Mouse (Mus musculus) adrenal gland, postnatal 14 days (tissue): ENCODE results near the gene Mpdu1. TPM values are rescaled to one million over a fixed set of nuclear protein-coding genes. Genes with fewer than 3 reads are reported as not detected.

ENCODE experiments used
- DNase-seq: peaks from one replicate; pipeline ENCODE4 v3.0.0; 2021; ENCODE audit warnings: mixed read lengths
- total RNA-seq: library from RNA; stranded (reverse); gene quantifications from 2 replicates; pipeline ENCODE4 v1.2.3, GENCODE M21; 2021

Mpdu1 gene
- total RNA-seq, 1 experiment from 2014 or later: 101 TPM

DNA sequence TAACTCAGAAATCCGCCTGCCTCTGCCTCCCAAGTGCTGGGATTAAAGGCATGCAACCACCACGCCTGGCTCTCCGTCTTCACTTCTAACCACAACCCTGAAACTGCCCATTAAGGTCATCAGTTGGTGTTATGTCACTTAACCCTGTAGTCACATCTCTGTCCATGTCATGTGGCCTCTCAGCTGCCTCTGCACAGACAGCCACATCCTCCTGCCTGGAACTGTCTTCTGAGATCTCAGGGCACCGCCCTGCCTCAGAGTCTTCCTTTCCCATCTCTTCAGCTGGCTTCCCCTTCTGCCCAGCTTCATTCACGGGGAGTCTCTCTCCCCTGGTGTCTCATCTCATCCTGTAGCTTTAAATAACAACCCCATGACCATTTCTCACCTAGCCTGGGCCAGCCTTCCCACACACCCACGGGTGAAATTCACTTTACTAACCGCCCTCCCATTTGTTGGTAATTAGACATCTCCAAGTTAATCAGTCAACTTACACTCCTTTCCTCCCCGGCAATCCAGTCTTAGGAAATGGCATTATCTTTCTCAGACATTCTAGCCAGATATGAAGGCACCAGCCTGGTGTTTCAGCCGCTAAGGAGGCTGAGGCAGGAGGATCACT, 29.9 kb upstream of the Mpdu1 start:
- DNase-seq: no peak

DNA sequence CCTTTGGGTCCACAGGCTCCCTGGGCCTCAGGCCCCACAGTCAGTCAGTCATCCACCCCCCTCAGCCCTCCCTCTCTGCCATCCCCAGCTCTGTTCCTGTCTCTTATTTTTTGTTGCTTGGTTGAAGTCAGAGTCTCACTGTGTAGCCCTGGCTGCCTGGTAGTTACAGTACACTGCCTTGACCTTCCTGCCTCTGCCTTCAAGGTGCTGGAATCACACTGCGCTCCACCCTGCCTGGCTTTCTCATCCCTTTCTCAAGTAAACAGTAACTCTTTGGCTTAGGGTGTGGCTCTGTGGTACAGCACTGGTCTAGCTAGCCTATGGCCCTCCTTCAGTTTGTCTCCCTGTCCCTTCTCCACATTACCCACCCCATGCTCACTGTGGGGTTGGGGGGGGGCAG, 27.4 kb upstream of the Mpdu1 start:
- DNase-seq: no peak

DNA sequence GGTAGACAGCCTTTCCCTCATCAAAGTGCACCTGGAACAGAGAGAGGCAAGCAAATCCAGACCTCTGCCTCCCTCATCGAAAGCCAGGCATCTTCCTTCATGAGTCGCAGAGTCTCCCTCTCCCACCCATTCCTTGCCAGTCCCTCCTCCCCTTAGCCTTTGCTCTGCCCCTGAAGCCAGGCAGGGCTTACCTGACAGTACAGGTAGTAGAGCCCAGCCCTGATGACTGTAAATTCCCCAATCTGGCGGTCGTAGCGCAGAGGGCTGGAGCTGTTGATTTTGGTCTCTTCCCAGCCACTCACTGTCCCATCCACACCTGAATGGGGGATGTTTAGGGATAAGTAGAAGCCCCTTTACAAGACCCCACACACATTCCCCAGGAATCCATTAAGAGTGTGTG, 24.6 kb upstream of the Mpdu1 start:
- DNase-seq: no peak

DNA sequence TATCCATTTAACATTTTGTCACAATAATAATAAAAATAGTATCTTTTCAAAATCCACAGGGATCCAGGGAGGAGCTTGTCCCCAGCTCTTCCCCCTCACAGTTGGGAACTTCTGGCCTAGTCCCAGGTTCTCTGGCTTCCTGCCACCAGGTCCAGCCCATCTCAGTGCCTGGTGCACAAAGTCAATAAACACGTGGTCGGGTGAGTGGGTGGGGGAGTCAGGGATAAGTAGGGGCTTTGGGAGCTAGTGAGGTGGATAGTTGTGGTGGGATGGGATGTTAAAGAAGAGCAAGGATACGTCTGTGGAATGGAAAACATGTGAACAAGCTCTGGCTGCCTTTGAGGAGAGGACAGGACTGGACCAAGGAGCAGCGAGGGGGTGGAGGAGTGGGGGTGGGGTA, 23.9 kb upstream of the Mpdu1 start:
- DNase-seq: peak; percentile 75

DNA sequence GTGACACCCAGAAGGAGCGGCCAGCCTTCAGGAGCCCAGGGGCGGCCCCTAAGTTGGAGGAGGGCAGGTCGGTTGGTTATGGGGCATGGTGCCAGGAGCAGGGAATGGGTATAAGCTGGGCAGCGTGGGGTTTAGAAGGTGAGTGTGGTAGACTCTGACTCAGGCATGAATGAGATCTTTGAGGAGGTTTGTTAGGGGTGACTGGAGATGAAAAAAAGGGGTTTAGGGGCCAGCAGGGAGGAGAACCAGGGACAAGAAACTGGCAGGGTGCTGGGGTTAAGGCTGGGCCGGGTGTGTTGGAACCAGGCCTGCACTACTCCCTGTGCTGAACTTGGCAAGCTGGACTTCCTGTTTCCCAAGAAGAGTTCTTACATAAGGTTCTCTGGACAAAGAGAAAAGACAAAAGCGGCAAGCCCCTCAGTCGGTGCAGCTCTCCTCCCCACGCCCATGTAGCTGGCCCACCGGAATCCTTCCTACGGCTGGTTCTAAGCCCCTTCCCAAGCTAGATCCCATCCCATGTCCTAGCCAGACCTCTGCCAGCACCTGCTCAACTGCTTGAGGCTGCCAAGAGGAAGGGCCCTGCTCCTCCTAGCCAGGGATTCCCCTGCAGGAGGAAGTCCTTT, 23.2 kb upstream of the Mpdu1 start, which contains the start of gene Tnfsf13:
Gene Tnfsf13, minus strand, starts transcription at position 259 of the 623 bp plus-strand sequence.
- DNase-seq: peak; percentile 82

DNA sequence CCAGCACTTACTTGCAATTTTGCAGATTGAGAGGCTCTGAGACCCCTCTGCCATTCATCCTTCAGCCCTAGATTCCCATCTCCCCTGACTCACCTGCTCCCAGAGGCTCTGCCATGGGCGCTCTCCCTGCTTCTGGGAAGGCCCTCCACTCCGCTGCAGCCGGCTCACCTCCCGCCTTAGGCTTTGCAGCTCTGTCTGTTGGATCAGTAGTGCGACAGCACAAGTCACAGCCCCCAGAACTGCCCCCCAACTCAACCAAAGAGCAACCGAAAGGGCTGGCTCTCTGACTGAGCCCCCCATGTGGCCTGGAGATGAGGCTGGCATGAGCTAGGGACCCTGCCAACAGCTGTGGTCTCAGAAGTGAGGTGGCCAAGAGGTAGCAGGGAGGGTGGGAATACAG, 22.5 kb upstream of the Mpdu1 start:
- no peak for DNase-seq

DNA sequence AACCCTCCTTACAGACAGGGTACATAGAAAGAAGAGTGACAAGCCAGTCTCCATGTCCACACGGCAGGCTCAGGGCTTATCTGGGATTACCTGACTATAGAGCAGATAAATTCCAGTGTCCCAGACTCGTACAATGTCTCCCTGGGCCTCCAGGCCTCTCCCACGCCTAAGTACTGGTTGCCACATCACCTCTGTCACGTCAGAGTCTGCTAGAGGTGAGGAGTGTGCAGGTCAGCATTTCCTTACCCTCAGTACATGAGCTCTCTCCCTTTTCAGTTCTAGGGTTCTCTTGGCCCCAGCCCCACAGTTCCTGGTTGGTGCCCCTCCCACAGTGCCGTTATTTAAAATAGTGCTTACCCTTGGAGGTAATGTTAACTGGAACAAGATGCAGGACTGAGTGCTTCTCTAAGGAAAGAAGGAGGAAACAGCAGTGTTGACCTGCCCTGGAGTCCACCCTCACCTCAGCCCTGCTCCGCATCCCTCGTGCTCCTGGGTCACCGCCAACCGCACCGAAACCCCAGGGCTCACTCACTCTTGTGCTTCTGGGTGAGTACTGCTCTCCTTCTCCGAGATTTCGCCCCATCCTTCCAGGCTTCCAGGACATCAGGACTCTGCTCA, 21.8 kb upstream of the Mpdu1 start:
- DNase-seq: no peak

DNA sequence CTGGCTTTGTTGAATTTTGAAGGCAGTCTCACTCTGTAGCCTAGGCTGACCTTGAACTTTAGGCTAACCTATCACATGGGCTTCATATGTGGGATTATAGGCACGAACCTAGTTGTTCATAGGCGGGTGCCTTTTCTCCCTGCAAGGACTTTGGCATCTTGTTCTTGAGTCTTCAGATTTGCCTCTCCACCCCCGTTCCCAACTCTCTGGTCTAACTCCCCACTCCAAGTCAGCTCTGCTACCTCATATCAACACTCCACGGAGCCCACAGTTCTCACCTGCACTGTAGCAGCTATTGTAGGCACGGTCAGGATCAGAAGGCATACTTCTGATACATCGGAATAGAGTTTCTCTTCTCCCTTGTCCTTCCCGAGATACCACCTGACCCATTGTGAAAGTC, 21.1 kb upstream of the Mpdu1 start:
- DNase-seq: no peak

DNA sequence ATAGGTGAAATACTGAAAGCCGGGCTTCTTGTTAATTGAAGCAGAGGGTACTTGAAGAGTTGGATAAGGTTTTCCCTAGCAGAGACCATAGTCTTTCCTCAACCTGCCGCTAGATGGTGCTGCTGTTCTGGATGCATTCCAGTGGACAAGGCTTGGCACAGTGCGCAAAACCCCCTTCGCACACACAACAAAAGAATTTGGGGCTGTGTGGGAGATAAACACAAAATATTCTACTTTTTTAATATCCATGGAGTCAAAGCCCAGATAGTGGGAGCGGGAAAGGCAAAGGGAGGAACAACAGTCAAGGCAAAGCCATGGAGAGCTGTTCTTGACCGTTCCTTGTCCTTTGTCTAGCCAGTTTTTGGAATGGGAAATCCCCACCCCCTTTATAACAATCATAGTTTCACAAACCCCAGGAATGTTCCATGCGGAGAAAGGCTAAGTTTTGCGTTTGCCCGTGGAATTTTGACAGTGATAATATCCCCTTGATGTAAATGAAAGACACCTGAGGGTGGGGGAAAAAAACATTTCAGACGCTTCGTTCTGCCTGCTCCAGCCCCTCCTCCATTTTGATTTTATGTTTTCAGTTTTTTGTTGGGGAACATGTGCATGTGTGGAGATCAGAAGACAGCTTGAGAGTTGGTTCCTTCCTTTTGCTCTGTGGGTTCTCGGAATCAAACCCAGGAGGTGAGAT, 20.5 kb upstream of the Mpdu1 start:
- peak; percentile 93 for DNase-seq

DNA sequence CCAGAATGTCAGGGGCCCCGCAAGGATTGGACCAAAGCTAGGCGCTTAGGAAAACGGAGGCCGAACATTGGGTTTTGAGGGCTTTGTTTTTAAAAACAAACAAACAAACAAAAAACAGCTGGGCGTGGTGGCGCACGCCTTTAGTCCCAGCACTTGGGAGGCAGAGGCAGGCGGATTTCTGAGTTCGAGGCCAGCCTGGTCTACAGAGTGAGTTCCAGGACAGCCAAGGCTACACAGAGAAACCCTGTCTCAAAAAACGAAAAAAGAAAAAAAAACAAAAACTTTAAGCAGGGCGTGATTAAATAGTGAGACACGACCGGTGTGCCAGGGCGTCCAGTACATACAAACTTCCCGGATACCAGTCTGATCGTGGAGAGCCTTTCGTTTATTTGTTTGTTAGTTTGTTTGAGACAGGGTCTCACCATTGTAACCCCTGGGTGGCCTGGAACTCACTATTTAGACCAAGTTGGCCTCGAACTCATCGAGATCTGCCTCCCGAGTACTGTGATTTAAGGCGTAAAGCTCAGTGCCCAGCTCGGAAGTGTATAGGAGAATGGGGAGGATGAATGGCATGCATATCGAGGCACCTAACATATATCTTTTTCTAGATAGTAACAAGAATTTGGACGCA, 19.9 kb upstream of the Mpdu1 start:
- DNase-seq: no peak

DNA sequence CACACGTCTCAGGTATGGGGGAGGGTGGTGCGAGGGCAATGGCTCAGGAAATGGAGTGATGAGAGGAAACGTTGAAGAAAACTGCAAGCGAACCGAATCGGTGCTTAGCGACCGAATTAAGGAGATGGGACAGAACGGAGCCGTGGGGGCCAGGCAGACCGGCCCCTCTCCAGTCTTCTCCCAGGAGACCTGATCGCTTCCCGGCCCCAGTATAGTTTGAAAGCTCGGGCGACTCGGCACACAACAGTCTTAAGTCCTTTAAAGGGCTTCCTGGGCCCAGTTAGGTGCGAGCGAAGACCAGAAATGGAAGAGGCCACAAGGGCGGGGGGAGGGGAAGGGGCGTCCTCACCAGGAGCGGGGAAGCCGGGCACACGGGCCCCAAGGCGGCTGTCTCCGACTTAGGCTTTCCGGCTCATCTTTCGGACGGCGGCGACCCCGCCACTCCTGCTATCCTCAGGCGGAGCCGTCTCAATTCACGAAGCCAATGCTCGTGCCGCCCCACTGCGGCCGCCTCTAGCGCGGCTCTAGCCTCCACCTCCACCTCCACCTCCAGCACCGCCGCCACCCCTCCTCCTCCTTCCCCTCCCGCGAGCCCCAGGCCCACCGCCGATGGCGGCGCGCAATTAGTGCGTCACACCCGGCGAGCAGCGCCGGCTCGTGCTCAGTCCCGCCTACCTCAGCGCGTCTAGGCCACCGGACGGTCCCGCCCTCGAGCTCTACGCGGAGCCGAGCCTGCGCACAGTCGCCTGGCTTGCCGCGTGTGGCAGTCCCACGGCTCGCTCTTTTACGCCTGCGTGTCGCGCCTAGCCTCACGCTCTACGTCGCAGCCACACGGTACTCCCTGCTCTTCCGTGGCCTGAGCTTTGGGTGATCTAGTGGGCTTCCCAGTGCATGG, 19.1 kb upstream of the Mpdu1 start, which contains the start of gene Senp3:
Gene Senp3, minus strand, starts transcription at position 771 of the 895 bp plus-strand sequence.
- peak; percentile 99 for DNase-seq

DNA sequence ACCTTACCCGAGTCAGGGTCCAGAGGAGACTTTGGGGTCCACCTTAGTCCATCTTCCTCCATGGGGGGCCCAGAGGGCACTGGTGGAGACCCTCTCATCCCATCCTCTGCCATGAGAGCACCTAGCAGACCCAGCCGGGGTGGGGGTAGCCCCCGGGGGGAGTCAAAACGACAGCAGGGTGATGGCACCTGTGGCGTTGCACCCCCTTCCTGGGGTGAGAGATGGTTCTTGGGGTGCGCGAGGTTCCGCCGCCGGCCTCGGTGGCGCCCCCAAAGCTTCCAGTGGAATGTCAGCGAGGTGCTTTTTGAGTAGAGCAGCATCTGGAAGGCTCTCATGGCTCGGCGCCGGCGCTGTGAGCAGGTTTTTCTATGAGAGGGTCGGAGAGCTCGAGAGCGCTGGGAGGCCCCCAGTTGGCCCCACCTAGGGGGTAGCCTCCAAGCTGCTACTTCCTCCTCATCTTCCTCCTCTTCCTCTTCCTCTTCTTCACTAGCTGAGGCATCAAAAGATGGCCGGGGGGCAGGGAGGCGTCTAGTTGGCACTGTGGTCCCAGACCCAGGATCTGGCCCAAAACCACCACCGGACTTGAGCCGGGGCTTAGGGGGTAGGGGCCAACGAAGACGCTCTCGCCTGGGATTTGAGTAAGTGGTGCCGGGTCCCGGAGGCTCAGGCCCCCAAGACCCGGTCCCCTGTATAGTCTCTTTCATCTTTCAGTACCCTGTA, 17.9 kb upstream of the Mpdu1 start:
- peak; percentile 18 for DNase-seq

DNA sequence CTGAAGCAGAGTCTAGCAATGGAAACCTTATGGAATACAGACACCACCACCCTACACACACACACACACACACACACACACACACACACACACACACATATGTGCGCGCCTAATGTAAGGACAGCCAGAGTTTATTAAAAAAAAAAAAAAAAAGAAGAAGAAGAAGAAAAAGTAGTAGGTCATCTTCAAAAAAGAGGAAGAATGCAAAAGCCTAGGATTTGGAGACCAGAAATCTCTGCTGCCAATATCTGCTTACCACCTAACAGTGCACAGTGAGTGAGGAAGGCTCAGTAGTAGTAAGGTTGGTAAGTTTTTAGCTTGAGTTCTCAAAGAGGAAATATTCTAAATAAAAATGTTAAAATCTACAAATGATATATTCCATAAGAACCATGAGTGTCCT, 16.7 kb upstream of the Mpdu1 start:
- DNase-seq: no peak

DNA sequence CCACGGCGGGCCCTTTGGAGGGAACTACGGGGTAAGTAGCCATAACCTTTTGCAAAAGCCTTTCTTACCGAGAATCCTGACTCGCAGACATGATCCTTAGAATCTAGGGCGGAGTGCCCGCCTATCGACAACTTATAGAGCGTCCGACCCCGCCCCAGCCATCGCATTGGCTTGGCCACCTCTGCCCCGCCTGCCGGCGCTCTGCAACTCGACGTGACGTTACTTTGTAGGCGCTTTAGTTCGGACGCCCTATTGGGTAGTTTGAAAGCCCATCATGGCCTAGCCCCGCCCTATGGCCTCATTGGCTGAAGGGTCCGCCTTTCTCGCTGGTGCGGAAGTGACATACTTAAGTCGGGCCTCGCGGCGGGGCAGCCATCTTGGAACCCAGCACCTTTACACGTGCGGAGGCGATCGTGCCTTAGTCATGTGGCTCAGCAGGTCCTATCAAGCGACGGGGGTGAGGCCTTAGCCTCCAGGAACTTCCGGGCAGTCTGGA, 9.8 kb upstream of the Mpdu1 start, which contains the start of gene Eif4a1:
Gene Eif4a1, minus strand, starts transcription at position 213 of the 496 bp plus-strand sequence.
- DNase-seq: peak; percentile 99

DNA sequence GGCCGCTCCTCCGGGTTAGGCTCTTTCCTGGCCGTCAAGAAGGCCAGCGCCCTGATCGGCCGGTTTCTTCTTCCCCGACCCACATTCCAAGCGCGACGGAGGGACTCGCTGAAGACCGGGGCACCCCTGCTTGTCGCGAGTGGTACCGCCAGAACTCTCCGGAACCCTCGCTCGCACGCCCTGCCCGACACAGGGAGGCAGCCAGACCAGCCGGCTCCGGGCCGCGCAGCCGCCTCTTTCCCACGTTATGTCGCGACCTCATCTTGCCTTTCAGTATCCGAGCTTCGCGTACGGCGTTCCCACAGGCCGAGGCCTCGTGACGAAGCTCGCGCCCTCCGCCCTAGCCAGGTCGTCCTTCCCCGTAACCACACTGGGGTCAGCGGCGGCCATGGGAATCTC, 9.3 kb upstream of the Mpdu1 start:
- no peak for DNase-seq

DNA sequence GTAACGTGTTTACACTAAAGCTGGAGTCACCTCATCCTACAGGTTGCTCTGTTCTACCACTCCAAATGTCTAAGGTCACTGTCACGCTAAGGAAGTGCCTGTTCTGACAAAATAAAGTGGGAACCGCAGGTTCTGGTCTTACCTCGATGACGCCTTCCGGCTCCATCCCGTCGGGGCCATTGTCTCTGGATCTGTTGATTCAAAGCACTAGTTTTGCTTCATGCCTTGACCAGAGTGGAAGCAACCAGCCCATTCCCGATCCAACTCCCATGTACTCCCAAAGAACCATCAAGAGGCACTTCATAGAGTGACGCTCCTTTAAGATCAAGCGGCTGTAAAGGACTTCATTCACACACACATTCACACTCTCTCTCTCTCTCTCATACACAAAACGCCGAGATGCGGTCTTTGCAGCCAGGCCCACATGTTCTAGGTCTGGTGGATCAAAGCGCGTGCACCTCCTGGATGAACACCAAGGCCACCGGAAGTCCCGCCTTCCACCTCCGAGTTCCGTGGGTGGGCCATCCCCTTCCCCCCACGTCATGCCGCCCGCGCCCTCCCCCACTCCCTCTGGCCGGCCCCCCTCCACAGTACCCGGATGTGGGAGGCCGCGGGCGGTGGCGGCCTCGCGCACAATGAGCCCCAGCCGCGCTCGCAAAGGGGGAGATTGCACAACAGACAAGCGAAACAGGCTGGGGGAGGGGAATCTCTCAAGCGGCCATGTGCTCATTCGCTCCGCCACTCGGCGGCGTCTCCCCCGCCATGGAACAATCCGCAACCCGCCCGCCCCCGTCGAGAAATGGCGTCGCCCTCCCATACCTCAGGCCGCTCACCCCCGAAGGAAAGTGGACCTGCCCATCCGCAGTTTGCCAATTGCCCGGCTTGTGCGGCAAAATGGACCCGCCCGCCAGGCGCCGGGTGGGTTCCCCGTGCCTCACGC, 8.6 kb upstream of the Mpdu1 start:
- DNase-seq: peak; percentile 99

DNA sequence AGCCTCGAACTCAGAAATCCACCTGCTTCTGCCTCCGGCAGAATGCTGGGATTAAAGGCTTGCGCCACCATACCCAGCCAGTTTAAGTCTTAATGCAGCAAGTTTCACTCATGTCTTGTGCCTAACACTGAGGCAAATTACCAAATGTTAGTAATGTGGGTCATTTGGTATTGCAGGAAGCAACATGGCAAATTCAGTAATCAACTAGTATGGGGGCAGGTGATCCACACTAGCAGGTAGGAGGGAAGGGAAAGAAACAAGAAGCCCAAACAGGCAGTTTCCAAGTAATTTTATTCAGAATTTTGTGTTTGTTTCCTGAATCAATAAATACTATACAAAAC, 4.2 kb upstream of the Mpdu1 start:
- DNase-seq: no peak

DNA sequence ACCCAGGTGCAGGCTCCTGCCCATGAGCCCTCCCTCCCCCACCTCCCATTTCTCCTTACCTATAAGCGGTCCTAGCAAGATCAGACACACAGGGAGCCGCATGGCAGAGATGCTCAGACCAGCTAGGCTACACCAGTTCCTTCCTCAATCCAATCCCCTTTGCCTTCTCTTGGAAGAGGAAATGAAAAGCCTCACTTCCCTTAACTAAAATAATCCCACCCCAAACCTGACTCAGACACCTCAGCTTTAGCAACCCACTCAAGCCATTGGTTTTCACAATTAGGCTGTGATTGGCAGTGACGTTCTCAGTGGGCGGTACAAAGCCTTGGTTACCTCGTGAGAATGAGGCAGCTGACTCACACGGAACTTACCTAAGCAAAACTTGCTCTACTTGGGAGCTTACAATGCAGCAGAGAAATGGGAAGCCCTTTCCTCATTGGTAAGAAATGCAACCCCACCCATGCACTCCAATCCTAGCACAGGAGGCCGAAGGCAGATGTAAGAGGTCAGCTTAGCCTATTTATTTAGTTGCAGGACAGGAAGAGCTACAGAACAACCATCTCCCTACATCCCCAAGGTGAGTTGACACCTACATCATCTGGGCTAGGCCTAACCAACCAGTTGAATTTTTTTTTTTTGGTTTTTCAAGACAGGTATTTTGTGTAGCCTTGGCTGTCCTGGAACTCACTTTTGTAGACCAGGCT, 3.7 kb upstream of the Mpdu1 start, which contains the start of gene Cd68:
Gene Cd68, minus strand, starts transcription at position 193 of the 704 bp plus-strand sequence.
- DNase-seq: peak; percentile 73

DNA sequence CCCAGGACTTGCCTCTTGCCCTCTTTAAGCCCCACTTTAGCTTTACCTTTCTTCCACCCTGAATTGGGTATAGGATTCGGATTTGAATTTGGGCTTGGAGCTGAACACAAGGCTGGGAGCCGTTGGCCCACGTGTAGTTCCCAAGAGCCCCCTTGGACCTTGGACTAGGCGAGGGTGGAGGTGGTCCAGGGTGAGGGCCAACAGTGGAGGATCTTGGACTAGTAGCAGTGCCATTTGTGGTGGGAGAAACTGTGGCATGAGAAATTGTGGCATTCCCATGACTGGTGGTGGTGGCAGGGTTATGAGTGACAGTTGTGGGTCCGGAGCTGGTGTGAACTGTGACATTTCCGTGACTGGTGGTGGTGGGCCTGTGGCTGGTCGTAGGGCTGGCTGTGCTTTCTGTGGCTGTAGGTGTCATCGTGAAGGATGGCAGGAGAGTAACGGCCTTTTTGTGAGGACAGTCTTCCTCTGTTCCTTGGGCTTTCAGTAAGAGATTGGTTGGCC, 3.1 kb upstream of the Mpdu1 start:
- DNase-seq: no peak
